Mouse (Mus musculus) liver, adult 2 months (tissue): ENCODE data around the gene Mtg1. TPM values are rescaled to one million over a fixed set of nuclear protein-coding genes. Genes with fewer than 3 reads are reported as not detected.
A peak's percentile ranks its signal among the peaks of the same experiment; 100 is the strongest.

Source experiments
- DNase-seq: peaks from one replicate; pipeline ENCODE4 v3.0.0-alpha.2; 2011; ENCODE audit warnings: low read depth, low spot score; ENCODE audit errors: extremely low read depth
- H3K27ac ChIP-seq: fragments of 200-500 bp; replicated peaks from 2 replicates; pipeline ENCODE4 v1.5.1; 2012; ENCODE audit warnings: low read depth, mild to moderate bottlenecking, control low read depth, inconsistent platforms, low read length; ENCODE audit not compliant: insufficient read depth
- H3K27me3 ChIP-seq: fragments of 200-500 bp; 2 replicates; pipeline ENCODE4 v1.6.1; 2012; ENCODE audit warnings: mild to moderate bottlenecking, moderate library complexity, low read length, inconsistent platforms; ENCODE audit not compliant: control insufficient read depth, insufficient read depth
- H3K36me3 ChIP-seq: fragments of 200-500 bp; 2 replicates; pipeline ENCODE4 v1.6.1; 2012; ENCODE audit warnings: low read length, inconsistent platforms; ENCODE audit not compliant: control insufficient read depth, insufficient read depth
- H3K4me1 ChIP-seq: fragments of 200-500 bp; 2 replicates; pipeline ENCODE4 v1.6.1; 2011; ENCODE audit warnings: low read length; ENCODE audit not compliant: control insufficient read depth, insufficient read depth
- H3K4me3 ChIP-seq: fragments of 200-500 bp; 2 replicates; pipeline ENCODE4 v1.5.1; 2011; ENCODE audit warnings: low read depth, mild to moderate bottlenecking, control low read depth, low read length, moderate library complexity; ENCODE audit not compliant: insufficient read depth
- H3K79me2 ChIP-seq: fragments of 200-500 bp; 2 replicates; pipeline ENCODE4 v1.6.1; 2012; ENCODE audit warnings: inconsistent platforms, mild to moderate bottlenecking, low read length, moderate library complexity; ENCODE audit not compliant: control insufficient read depth, insufficient read depth
- H3K9ac ChIP-seq: fragments of 200-500 bp; 2 replicates; pipeline ENCODE4 v1.6.1; 2012; ENCODE audit warnings: low read depth, mild to moderate bottlenecking, control low read depth, inconsistent platforms, low read length
- CTCF ChIP-seq: fragments of 200-500 bp; IDR thresholded peaks from 2 replicates; pipeline ENCODE4 v1.5.1; 2011; ENCODE audit warnings: low read depth, low read length, control low read depth
- POLR2A ChIP-seq: fragments of 200-500 bp; IDR thresholded peaks from 2 replicates; pipeline ENCODE4 v1.6.1; 2011; ENCODE audit warnings: low read length, control low read depth; ENCODE audit not compliant: insufficient read depth; ENCODE audit errors: extremely low read depth
- WGBS: fragments of 180-500 bp; shearing (Covaris S2); methylation state at CpG from one replicate; pipeline ENCODE4 v1.1.7; 2018; 5-methylcytosine and 5-hydroxymethylcytosine counted together
- polyA plus RNA-seq: library from polyadenylated mRNA; depleted of rRNA; stranded (reverse); fragments of >200 nt; gene quantifications from 2 replicates; pipeline ENCODE4 v1.2.3, GENCODE M21; 2012
- total RNA-seq: library from RNA; depleted of rRNA; stranded (reverse); fragments of >200 nt; gene quantifications from 2 replicates; pipeline ENCODE4 v1.2.3, GENCODE M21; 2014

Gene Mtg1
- total and polyA plus RNA-seq, 2 experiments, result 17.4 to 29.7 TPM

- H3K4me3 ChIP-seq, result peak within 1 kb of the TSS; percentile 55
- no peak for TF ChIP-seq POLR2A
- no peak for TF ChIP-seq CTCF
- H3K36me3 ChIP-seq, result peaks cover 4% of the 10 kb centered on the region; the same call in 1 of the 2 replicates
- no peak for DNase-seq
- peak within 1 kb of the TSS; percentile 4 for H3K9ac ChIP-seq
- 12% methylated on average over 28 of the region's 28 CpGs for WGBS
- H3K27ac ChIP-seq, result 0 out of 2 replicates have a peak within 1 kb of the TSS, but pooled peaks have one; percentile 16
- H3K4me1 ChIP-seq, result no peaks in the 10 kb centered on the region
- no peaks in the 10 kb centered on the region for H3K79me2 ChIP-seq
- peaks cover 5% of the 10 kb centered on the region for H3K27me3 ChIP-seq
Observed at GRCm38 (mm10) chr7:140154218-140154927, 17.0 kb downstream of the Mtg1 start, which contains the start of gene Sprn. Gene Sprn (minus strand): TSS chr7:140154877.

GRCm38 (mm10) chr7:140160363-140160762 is 23.0 kb downstream of the Mtg1 start:
- H3K4me1 ChIP-seq, result no peaks in the 10 kb centered on the region
- H3K4me3 ChIP-seq, result no peak overlapping the region
- H3K79me2 ChIP-seq, result no peaks in the 10 kb centered on the region
- DNase-seq, result no peak
- H3K36me3 ChIP-seq, result no peaks in the 10 kb centered on the region
- WGBS, result 87% methylated on average over 3 of the region's 3 CpGs
- TF ChIP-seq CTCF, result no peak
- TF ChIP-seq POLR2A, result no peak
- H3K27me3 ChIP-seq, result 0 out of 2 replicates have a peak, but pooled peaks cover 4% of the 10 kb centered on the region
- no peak overlapping the region for H3K27ac ChIP-seq
- H3K9ac ChIP-seq, result no peak overlapping the region

GRCm38 (mm10) chr7:140164664-140165063 is 27.3 kb downstream of the Mtg1 start, which contains the start of gene Olfr522:
Gene Olfr522 (minus strand): TSS chr7:140164764.
- 76% methylated on average over 7 of the region's 7 CpGs for WGBS
- no peak within 1 kb of the TSS for H3K9ac ChIP-seq
- no peaks in the 10 kb centered on the region for H3K36me3 ChIP-seq
- no peak within 1 kb of the TSS for H3K27ac ChIP-seq
- no peak within 1 kb of the TSS for H3K4me3 ChIP-seq
- TF ChIP-seq CTCF (no peak), POLR2A (no peak)
- 0 out of 2 replicates have a peak, but pooled peaks cover 2% of the 10 kb centered on the region for H3K27me3 ChIP-seq
- no peaks in the 10 kb centered on the region for H3K79me2 ChIP-seq
- H3K4me1 ChIP-seq, result no peaks in the 10 kb centered on the region
- DNase-seq, result no peak

GRCm38 (mm10) chr7:140167950-140168349 is 30.6 kb downstream of the Mtg1 start:
- Histone ChIP-seq H3K4me3 (no peak overlapping the region), H3K79me2 (no peaks in the 10 kb centered on the region), H3K27ac (no peak overlapping the region), H3K9ac (no peak overlapping the region), H3K27me3 (0 out of 2 replicates have a peak, but pooled peaks cover 2% of the 10 kb centered on the region), H3K4me1 (no peaks in the 10 kb centered on the region), H3K36me3 (no peaks in the 10 kb centered on the region)
- TF ChIP-seq POLR2A (no peak), CTCF (no peak)
- no peak for DNase-seq
- WGBS, result 62% methylated on average over 1 of the region's 1 CpGs

- no peaks in the 10 kb centered on the region for H3K79me2 ChIP-seq
- no peak overlapping the region for H3K9ac ChIP-seq
- 83% methylated on average over 4 of the region's 4 CpGs for WGBS
- TF ChIP-seq POLR2A (no peak), CTCF (no peak)
- no peaks in the 10 kb centered on the region for H3K4me1 ChIP-seq
- DNase-seq, result no peak
- no peak overlapping the region for H3K4me3 ChIP-seq
- H3K27ac ChIP-seq, result no peak overlapping the region
- no peaks in the 10 kb centered on the region for H3K36me3 ChIP-seq
- H3K27me3 ChIP-seq, result no peaks in the 10 kb centered on the region
Observed at GRCm38 (mm10) chr7:140169386-140169785, 32.0 kb downstream of the Mtg1 start.

- WGBS, result 95% methylated on average over 3 of the region's 3 CpGs
- no peak for DNase-seq
- H3K27ac ChIP-seq, result no peak overlapping the region
- no peaks in the 10 kb centered on the region for H3K36me3 ChIP-seq
- H3K4me1 ChIP-seq, result no peaks in the 10 kb centered on the region
- no peak overlapping the region for H3K4me3 ChIP-seq
- no peaks in the 10 kb centered on the region for H3K27me3 ChIP-seq
- H3K9ac ChIP-seq, result no peak overlapping the region
- H3K79me2 ChIP-seq, result no peaks in the 10 kb centered on the region
- TF ChIP-seq POLR2A (no peak), CTCF (no peak)
Observed at GRCm38 (mm10) chr7:140170863-140171262, 33.5 kb downstream of the Mtg1 start.
